Mouse (Mus musculus) embryonic fibroblast, embryonic 13.5 days (primary cell): ENCODE data around the gene Gm20388.

Experiments
- CTCF ChIP-seq: IDR thresholded peaks from 2 replicates; pipeline ENCODE4 v1.5.1; 2011; ENCODE audit warnings: mild to moderate bottlenecking, control low read depth, low read length, moderate library complexity, borderline replicate concordance; ENCODE audit not compliant: insufficient read depth
- POLR2A ChIP-seq: IDR thresholded peaks from 2 replicates; pipeline ENCODE4 v1.6.1; 2011; ENCODE audit warnings: low read depth, mild to moderate bottlenecking, control low read depth, low read length, moderate library complexity

DNA sequence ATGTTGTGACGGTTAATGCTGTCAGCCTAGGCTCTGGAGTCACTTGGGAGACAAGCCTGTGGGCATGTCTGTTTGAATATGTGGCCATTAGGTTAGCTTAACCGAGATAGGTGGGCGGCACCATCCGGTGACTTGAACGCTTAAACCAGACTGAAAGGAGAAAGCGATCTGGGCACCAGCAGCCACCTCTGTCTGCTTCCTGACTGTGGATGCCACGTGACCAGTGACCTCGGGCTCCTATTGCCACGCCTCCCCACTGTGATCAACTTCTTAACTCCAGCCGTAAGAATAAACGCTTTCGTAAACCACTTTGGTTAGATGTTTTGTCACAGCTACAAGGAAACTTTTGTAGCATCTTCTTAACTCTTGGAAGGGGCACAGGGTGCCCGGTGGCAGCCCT is 2158.0 kb downstream of the Gm20388 start:
- no peak for TF ChIP-seq CTCF
- TF ChIP-seq POLR2A: no peak
